Mouse (Mus musculus) forebrain, embryonic 11.5 days (tissue): ENCODE measurements around the gene Atp5l. TPM values are rescaled to one million over a fixed set of nuclear protein-coding genes. Genes with fewer than 3 reads are reported as not detected.
"Not testable (repeated sequence)": the region's sequence is repeated elsewhere in the genome, so short reads cannot be mapped to it uniquely, and the experiment has no call there.

ENCODE experiments used
- ATAC-seq: fragments of 200-750 bp; cut with Nextera tagmentation; replicated peaks from 2 replicates; pipeline ENCODE4 v1.8.0; 2017; ENCODE audit warnings: moderate TSS enrichment; ENCODE audit not compliant: low FRiP score
- DNase-seq: peaks from one replicate; pipeline ENCODE4 v3.0.0-alpha.2; 2017; ENCODE audit warnings: low spot score
- H3K27ac ChIP-seq: fragments of 300-500 bp; sonication (generic); 2 replicates; pipeline ENCODE4 v1.5.1; 2014; ENCODE audit warnings: low read depth, low read length
- H3K27me3 ChIP-seq: fragments of 300-500 bp; sonication (generic); 2 replicates; pipeline ENCODE4 v1.6.1; 2014; ENCODE audit warnings: mild to moderate bottlenecking, low read length, mixed read lengths; ENCODE audit not compliant: control insufficient read depth, insufficient read depth
- H3K36me3 ChIP-seq: fragments of 300-500 bp; sonication (generic); 2 replicates; pipeline ENCODE4 v1.6.1; 2014; ENCODE audit warnings: mild to moderate bottlenecking, low read length, moderate library complexity, mixed read lengths; ENCODE audit not compliant: control insufficient read depth, insufficient read depth
- H3K4me1 ChIP-seq: fragments of 300-500 bp; sonication (generic); replicated peaks from 2 replicates; pipeline ENCODE4 v1.6.1; 2014; ENCODE audit warnings: low read length, mixed read lengths; ENCODE audit not compliant: control insufficient read depth, insufficient read depth
- H3K4me2 ChIP-seq: fragments of 300-500 bp; sonication (generic); 2 replicates; pipeline ENCODE4 v1.6.1; 2014; ENCODE audit warnings: low read depth, mild to moderate bottlenecking, low read length, moderate library complexity, mixed read lengths; ENCODE audit not compliant: severe bottlenecking
- H3K4me3 ChIP-seq: fragments of 300-500 bp; sonication (generic); 2 replicates; pipeline ENCODE4 v1.5.1; 2014; ENCODE audit warnings: low read depth, low read length
- H3K9ac ChIP-seq: fragments of 300-500 bp; sonication (generic); 2 replicates; pipeline ENCODE4 v1.6.1; 2014; ENCODE audit warnings: low read length
- H3K9me3 ChIP-seq: fragments of 300-500 bp; sonication (generic); 2 replicates; pipeline ENCODE4 v1.6.1; 2016; ENCODE audit warnings: low read length, mixed read lengths; ENCODE audit not compliant: control insufficient read depth
- WGBS: fragments of 180-500 bp; shearing (Covaris S2); extraction: QIAGEN DNeasy Blood & Tissue Kit; methylation state at CpG from one replicate; pipeline ENCODE4 v1.1.7; 2014; 5-methylcytosine and 5-hydroxymethylcytosine counted together
- polyA plus RNA-seq: library from polyadenylated mRNA; unstranded; fragments of >200 nt; fragmentation: Nextera tagmentation; extraction: Ambion mirVana; gene quantifications from 2 replicates; pipeline ENCODE4 v1.2.1, GENCODE M21; 2014

Atp5l gene
- polyA plus RNA-seq: 496 and 546 TPM in 2 replicates

GRCm38 (mm10) chr9:44920374-44921122, at the start of gene Atp5l:
TSS of gene Atp5l (minus strand) at chr9:44920742.
- Histone ChIP-seq H3K4me2 (peak within 1 kb of the TSS; percentile 94), H3K36me3 (no peaks in the 10 kb centered on the region), H3K27ac (peak within 1 kb of the TSS; percentile 80; the same call in 1 of the 2 replicates), H3K9ac (peak within 1 kb of the TSS; percentile 82), H3K9me3 (no peaks in the 10 kb centered on the region), H3K4me1 (no peaks in the 10 kb centered on the region), H3K27me3 (no peaks in the 10 kb centered on the region), H3K4me3 (peak within 1 kb of the TSS; percentile 94)
- ATAC-seq: peak; percentile 86
- DNase-seq: peak; percentile 90
- WGBS: under 1% methylated on average over 48 of the region's 48 CpGs

- Histone ChIP-seq H3K9ac (no peak overlapping the region), H3K4me2 (no peak overlapping the region), H3K9me3 (no peaks in the 10 kb centered on the region), H3K4me1 (peaks cover 8% of the 10 kb centered on the region; the same call in 1 of the 2 replicates), H3K27me3 (no peaks in the 10 kb centered on the region), H3K36me3 (no peaks in the 10 kb centered on the region), H3K4me3 (no peak overlapping the region), H3K27ac (no peak overlapping the region)
- DNase-seq (no peak), ATAC-seq (no peak)
- WGBS: 82% methylated on average over 1 of the region's 1 CpGs
These were observed 48.9 kb upstream of the Atp5l start for GRCm38 (mm10) chr9:44969450-44969849.

GRCm38 (mm10) chr9:44967763-44968162, 47.2 kb upstream of the Atp5l start:
- H3K27me3 ChIP-seq: not testable (repeated sequence)
- 91% methylated on average over 5 of the region's 5 CpGs for WGBS

GRCm38 (mm10) chr9:44966815-44967242, 46.3 kb upstream of the Atp5l start:
- Histone ChIP-seq H3K4me2 (no peak overlapping the region), H3K4me1 (peaks cover 8% of the 10 kb centered on the region; the same call in 1 of the 2 replicates), H3K27me3 (no peaks in the 10 kb centered on the region), H3K36me3 (no peaks in the 10 kb centered on the region), H3K4me3 (no peak overlapping the region), H3K9ac (no peak overlapping the region), H3K27ac (no peak overlapping the region), H3K9me3 (no peaks in the 10 kb centered on the region)
- 25% methylated on average over 3 of the region's 3 CpGs for WGBS
- DNase-seq: peak; percentile 65
- no peak for ATAC-seq

More at GRCm38 (mm10) chr9:44967763-44968162, 47.2 kb upstream of the Atp5l start:
- not testable (repeated sequence) for DNase-seq, H3K36me3 ChIP-seq, H3K4me1 ChIP-seq, H3K9ac ChIP-seq, H3K4me3 ChIP-seq, ATAC-seq, H3K27ac ChIP-seq, H3K9me3 ChIP-seq, H3K4me2 ChIP-seq

- Histone ChIP-seq H3K36me3 (no peaks in the 10 kb centered on the region), H3K4me2 (peak overlapping the region; percentile 68), H3K27me3 (no peaks in the 10 kb centered on the region), H3K27ac (no peak overlapping the region), H3K9me3 (no peaks in the 10 kb centered on the region), H3K9ac (peak overlapping the region; percentile 48; the same call in 1 of the 2 replicates), H3K4me3 (peak overlapping the region; percentile 86), H3K4me1 (peaks cover 8% of the 10 kb centered on the region; the same call in 1 of the 2 replicates)
- WGBS: 14% methylated on average over 10 of the region's 10 CpGs
- ATAC-seq (no peak), DNase-seq (no peak)
These were observed 45.4 kb upstream of the Atp5l start for GRCm38 (mm10) chr9:44965833-44966466.

GRCm38 (mm10) chr9:44965126-44965832, 44.7 kb upstream of the Atp5l start, which contains the start of gene Ube4a:
TSS of gene Ube4a (minus strand) at chr9:44965600.
- Histone ChIP-seq H3K4me1 (peaks cover 8% of the 10 kb centered on the region; the same call in 1 of the 2 replicates), H3K27me3 (no peaks in the 10 kb centered on the region), H3K9me3 (no peaks in the 10 kb centered on the region), H3K4me3 (peak within 1 kb of the TSS; percentile 86), H3K27ac (no peak within 1 kb of the TSS), H3K4me2 (peak within 1 kb of the TSS; percentile 87), H3K36me3 (no peaks in the 10 kb centered on the region), H3K9ac (peak within 1 kb of the TSS; percentile 69)
- DNase-seq (peak; percentile 100), ATAC-seq (peak; percentile 95)
- WGBS: under 1% methylated on average over 39 of the region's 39 CpGs

- 87% methylated on average over 3 of the region's 3 CpGs for WGBS
- H3K36me3 ChIP-seq: no peaks in the 10 kb centered on the region; the same call in none of the 2 replicates
These were observed 33.9 kb upstream of the Atp5l start for GRCm38 (mm10) chr9:44954432-44954831.

GRCm38 (mm10) chr9:44947836-44948235, 27.3 kb upstream of the Atp5l start:
- H3K9me3 ChIP-seq: no peaks in the 10 kb centered on the region
- no peak overlapping the region for H3K4me2 ChIP-seq
- WGBS: 91% methylated on average over 5 of the region's 5 CpGs
- no peak overlapping the region for H3K4me3 ChIP-seq
- H3K36me3 ChIP-seq: no peaks in the 10 kb centered on the region; the same call in none of the 2 replicates
- H3K27ac ChIP-seq: no peak overlapping the region
- no peak for DNase-seq
- no peak for ATAC-seq
- H3K4me1 ChIP-seq: no peaks in the 10 kb centered on the region
- no peaks in the 10 kb centered on the region for H3K27me3 ChIP-seq
- H3K9ac ChIP-seq: no peak overlapping the region

More at GRCm38 (mm10) chr9:44954432-44954831, 33.9 kb upstream of the Atp5l start:
- no peak overlapping the region for H3K27ac ChIP-seq
- no peaks in the 10 kb centered on the region for H3K4me1 ChIP-seq
- H3K4me2 ChIP-seq: no peak overlapping the region
- no peak overlapping the region for H3K4me3 ChIP-seq
- DNase-seq (no peak), ATAC-seq (no peak)
- H3K9me3 ChIP-seq: no peaks in the 10 kb centered on the region
- no peaks in the 10 kb centered on the region for H3K27me3 ChIP-seq
- H3K9ac ChIP-seq: no peak overlapping the region
